8 mouse cellular contexts compared by ENCODE assay signal in genomic region chr4:133931349-133931748, GRCm38 (mm10). TPM values are rescaled to one million over a fixed set of nuclear protein-coding genes. Genes with fewer than 3 reads are reported as not detected.
DNase-seq lines count a peak whose midpoint lies in the region; ATAC-seq lines count a peak whose summit lies in the region.

No protein-coding gene starts in this region.

- H3K4me1 ChIP-seq in midbrain, embryonic 14.5 days (ENCODE audit: control insufficient read depth, insufficient read depth, low read length): no peaks in the 10 kb centered on the region
- H3K4me1 ChIP-seq in midbrain, embryonic 13.5 days (replicated peaks): no peaks in the 10 kb centered on the region
- H3K4me1 ChIP-seq in forebrain, embryonic 13.5 days: no peaks in the 10 kb centered on the region

- H3K9me3 ChIP-seq in midbrain, embryonic 14.5 days (ENCODE audit: control insufficient read depth, low read length): no peaks in the 10 kb centered on the region
- H3K9me3 ChIP-seq in midbrain, embryonic 13.5 days: no peaks in the 10 kb centered on the region
- H3K9me3 ChIP-seq in forebrain, embryonic 13.5 days (replicated peaks): no peaks in the 10 kb centered on the region

- WGBS in midbrain, embryonic 14.5 days: 14% methylated on average over 10 of the region's 10 CpGs
- WGBS in midbrain, embryonic 13.5 days: 14% methylated on average over 10 of the region's 10 CpGs
- 12% methylated on average over 10 of the region's 10 CpGs for WGBS in forebrain, embryonic 13.5 days

- no peak for ATAC-seq in midbrain, embryonic 14.5 days (ENCODE audit: low FRiP score, low TSS enrichment)
- no peak for ATAC-seq in midbrain, embryonic 13.5 days
- ATAC-seq in erythroblast, adult 5-6 weeks (replicated peaks; ENCODE audit: low FRiP score, poor library complexity, severe bottlenecking): peak; percentile 63
- peak; percentile 36; the same call in 1 of the 2 replicates for ATAC-seq in neutrophil, adult 5-6 weeks (ENCODE audit: extremely low read depth, insufficient number of reproducible peaks, low FRiP score, poor library complexity, severe bottlenecking)
- no peak for ATAC-seq in forebrain, embryonic 13.5 days

- peak; percentile 46 for DNase-seq in embryo, embryonic 11 days
- DNase-seq in embryo, embryonic 9.5 days (ENCODE audit: extremely low spot score): no peak
- peak; percentile 40 for DNase-seq in midbrain, embryonic 14.5 days
- DNase-seq in right cerebral cortex, postnatal 4 days: no peak

- H3K9ac ChIP-seq in midbrain, embryonic 14.5 days (replicated peaks; ENCODE audit: low read length): no peak overlapping the region
- no peak overlapping the region for H3K9ac ChIP-seq in midbrain, embryonic 13.5 days (replicated peaks)
- H3K9ac ChIP-seq in forebrain, embryonic 13.5 days: no peak overlapping the region

- no peak overlapping the region for H3K4me3 ChIP-seq in midbrain, embryonic 14.5 days (replicated peaks; ENCODE audit: low read depth, low read length)
- no peak overlapping the region for H3K4me3 ChIP-seq in midbrain, embryonic 13.5 days (replicated peaks)
- no peak overlapping the region for H3K4me3 ChIP-seq in forebrain, embryonic 13.5 days

- H3K27me3 ChIP-seq in midbrain, embryonic 14.5 days (ENCODE audit: control insufficient read depth, insufficient read depth, low read length): no peaks in the 10 kb centered on the region
- H3K27me3 ChIP-seq in midbrain, embryonic 13.5 days: no peaks in the 10 kb centered on the region
- no peaks in the 10 kb centered on the region for H3K27me3 ChIP-seq in forebrain, embryonic 13.5 days

- no peak overlapping the region for H3K4me2 ChIP-seq in midbrain, embryonic 14.5 days (ENCODE audit: low read length)
- no peak overlapping the region for H3K4me2 ChIP-seq in midbrain, embryonic 13.5 days (replicated peaks)
- no peak overlapping the region for H3K4me2 ChIP-seq in forebrain, embryonic 13.5 days

- no peaks in the 10 kb centered on the region for H3K36me3 ChIP-seq in midbrain, embryonic 14.5 days (ENCODE audit: control insufficient read depth, insufficient read depth, low read length)
- no peaks in the 10 kb centered on the region for H3K36me3 ChIP-seq in midbrain, embryonic 13.5 days
- H3K36me3 ChIP-seq in forebrain, embryonic 13.5 days (ENCODE audit: poor library complexity, severe bottlenecking): no peaks in the 10 kb centered on the region

- H3K27ac ChIP-seq in midbrain, embryonic 14.5 days (replicated peaks; ENCODE audit: low read depth, low read length): no peak overlapping the region
- H3K27ac ChIP-seq in midbrain, embryonic 13.5 days: no peak overlapping the region
- no peak overlapping the region for H3K27ac ChIP-seq in forebrain, embryonic 13.5 days

RNA-seq across cellular contexts. Expression of gene Hmgn2, which starts 37.1 kb away (rescaled TPM):
- polyA plus RNA-seq in midbrain, embryonic 14.5 days (2014; fragmentation: Nextera tagmentation; extraction: Ambion mirVana): 1,199 and 1,387 TPM in 2 replicates
- 1,712 and 1,823 TPM in 2 replicates for polyA plus RNA-seq in midbrain, embryonic 13.5 days (2015; fragmentation: Nextera tagmentation; extraction: Ambion mirVana)
- total RNA-seq in erythroblast, adult 5-6 weeks (2015; ENCODE audit: low replicate concordance): 970 and 984 TPM in 2 replicates
- total RNA-seq in erythroblast, adult 5-6 weeks (2017; ENCODE audit: low replicate concordance): 403 and 537 TPM in 2 replicates
- total RNA-seq in neutrophil, adult 5-6 weeks (2017): 290 and 299 TPM in 2 replicates
- polyA plus RNA-seq in forebrain, embryonic 13.5 days (2015; fragmentation: Nextera tagmentation; extraction: Ambion mirVana): 3,166 and 3,367 TPM in 2 replicates

RNA-seq across cellular contexts. Expression of gene Rps6ka1, which starts 43.8 kb away (rescaled TPM):
- polyA plus RNA-seq in midbrain, embryonic 14.5 days (2014; fragmentation: Nextera tagmentation; extraction: Ambion mirVana): 18.8 and 22.0 TPM in 2 replicates
- 19.0 and 19.2 TPM in 2 replicates for polyA plus RNA-seq in midbrain, embryonic 13.5 days (2015; fragmentation: Nextera tagmentation; extraction: Ambion mirVana)
- total RNA-seq in erythroblast, adult 5-6 weeks (2015; ENCODE audit: low replicate concordance): 40.0 and 40.1 TPM in 2 replicates
- 67.2 and 89.1 TPM in 2 replicates for total RNA-seq in erythroblast, adult 5-6 weeks (2017; ENCODE audit: low replicate concordance)
- total RNA-seq in neutrophil, adult 5-6 weeks (2017): 67.3 and 80.3 TPM in 2 replicates
- polyA plus RNA-seq in forebrain, embryonic 13.5 days (2015; fragmentation: Nextera tagmentation; extraction: Ambion mirVana): 14.5 and 15.2 TPM in 2 replicates

Comparison
In these comparisons a context has a peak if more than half of its experiments do, and no peak if none do; other contexts are left out.
1. DNase-seq: peak in embryo, embryonic 11 days (single experiment) and midbrain, embryonic 14.5 days (single experiment); none in embryo, embryonic 9.5 days (single experiment) and right cerebral cortex, postnatal 4 days (single experiment).
2. ATAC-seq: peak in erythroblast, adult 5-6 weeks (single experiment) and neutrophil, adult 5-6 weeks (single experiment); none in midbrain, embryonic 14.5 days (single experiment), midbrain, embryonic 13.5 days (single experiment) and forebrain, embryonic 13.5 days (single experiment).